Mouse (Mus musculus) cortical plate, adult 2 months (tissue): ENCODE results near the gene Mrpl16.

Source experiments
- CTCF ChIP-seq: fragments of 200-500 bp; IDR thresholded peaks from 2 replicates; pipeline ENCODE4 v1.5.1; 2011; ENCODE audit warnings: mild to moderate bottlenecking, control low read depth, low read length; ENCODE audit not compliant: insufficient read depth; ENCODE audit errors: extremely low read depth
- POLR2A ChIP-seq: fragments of 200-500 bp; IDR thresholded peaks from 2 replicates; pipeline ENCODE4 v1.6.1; 2011; ENCODE audit warnings: mild to moderate bottlenecking, low read length, control low read depth; ENCODE audit not compliant: insufficient read depth; ENCODE audit errors: extremely low read depth

GRCm38 (mm10) chr19:11813649-11814048 is 43.5 kb downstream of the Mrpl16 start:
- TF ChIP-seq CTCF (no peak), POLR2A (no peak)
